Mouse (Mus musculus): ENCODE measurements around the gene Cdh4.

GRCm38 (mm10) chr2:179476622-179477021 lies 34.4 kb downstream of the Cdh4 start:
- TF ChIP-seq CTCF (IDR thresholded peaks at IDR 0.05; ENCODE audit: control insufficient read depth, insufficient read depth, low read length) (no peak), POLR2A (IDR thresholded peaks at IDR 0.05; ENCODE audit: borderline replicate concordance, control insufficient read depth, low read depth, low read length) (no peak)
